Mouse (Mus musculus) gastrocnemius, adult 18-20 months (tissue): ENCODE results near the gene Usp37. TPM values are rescaled to one million over a fixed set of nuclear protein-coding genes. Genes with fewer than 3 reads are reported as not detected.
A peak's percentile ranks its signal among the peaks of the same experiment; 100 is the strongest.

Experiments used
- DNase-seq: peaks from one replicate; pipeline ENCODE4 v3.0.0; 2021; ENCODE audit warnings: low spot score
- total RNA-seq, 2 experiments: library from RNA; stranded (reverse); gene quantifications; 2 replicates each; pipeline ENCODE4 v1.2.3; 2021

Gene Usp37
- total RNA-seq, 2 experiments from 2014 or later = 7.2 to 7.8 TPM

GRCm38 (mm10) chr1:74485792-74486191, 58.3 kb downstream of the Usp37 start:
- no peak for DNase-seq

- peak; percentile 50 for DNase-seq
Measured at GRCm38 (mm10) chr1:74460273-74460672, 83.8 kb downstream of the Usp37 start.

- DNase-seq = peak; percentile 36
Measured at GRCm38 (mm10) chr1:74452611-74453045, 91.5 kb downstream of the Usp37 start.

GRCm38 (mm10) chr1:74444538-74444937, 99.5 kb downstream of the Usp37 start:
- DNase-seq = no peak

GRCm38 (mm10) chr1:74439166-74439876, 104.8 kb downstream of the Usp37 start:
- DNase-seq = no peak

- peak; percentile 22 for DNase-seq
Measured at GRCm38 (mm10) chr1:74437702-74438427, 106.2 kb downstream of the Usp37 start.

GRCm38 (mm10) chr1:74435563-74435962, 108.5 kb downstream of the Usp37 start:
- DNase-seq = no peak

- DNase-seq = no peak
Measured at GRCm38 (mm10) chr1:74434596-74434995, 109.5 kb downstream of the Usp37 start.

- DNase-seq = no peak
Measured at GRCm38 (mm10) chr1:74433220-74433619, 110.9 kb downstream of the Usp37 start.

- no peak for DNase-seq
Measured at GRCm38 (mm10) chr1:74425845-74426244, 118.2 kb downstream of the Usp37 start.

- DNase-seq = no peak
Measured at GRCm38 (mm10) chr1:74423147-74423546, 120.9 kb downstream of the Usp37 start.

- DNase-seq = no peak
Measured at GRCm38 (mm10) chr1:74419440-74419794, 124.7 kb downstream of the Usp37 start.

GRCm38 (mm10) chr1:74418747-74419439, 125.2 kb downstream of the Usp37 start:
- DNase-seq = no peak

- DNase-seq = no peak
Measured at GRCm38 (mm10) chr1:74415143-74415542, 128.9 kb downstream of the Usp37 start.

GRCm38 (mm10) chr1:74412711-74413110, 131.4 kb downstream of the Usp37 start:
- no peak for DNase-seq

- no peak for DNase-seq
Measured at GRCm38 (mm10) chr1:74411753-74412325, 132.2 kb downstream of the Usp37 start.

GRCm38 (mm10) chr1:74408589-74409504, 135.2 kb downstream of the Usp37 start, which contains the start of gene Vil1:
Gene Vil1, plus strand, starts transcription at chr1:74409376.
- no peak for DNase-seq

- DNase-seq = no peak
Measured at GRCm38 (mm10) chr1:74404206-74404605, 139.9 kb downstream of the Usp37 start.

- DNase-seq = no peak
Measured at GRCm38 (mm10) chr1:74401015-74401702, 142.9 kb downstream of the Usp37 start.

GRCm38 (mm10) chr1:74400531-74400930, 143.6 kb downstream of the Usp37 start:
- no peak for DNase-seq
